Mouse (Mus musculus) spleen, postnatal 36 days (tissue): Measurements from ENCODE around the gene Rbms3.

Experiments used
- DNase-seq, 2 experiments: peaks; one replicate each; pipeline ENCODE4 v3.0.0; 2022; ENCODE audit warnings: low spot score in 2 of 2, mixed read lengths in 1 of 2

Gene Rbms3

GRCm38 (mm10) chr9:117629771-117630170, at the start of gene Rbms3:
TSS of gene Rbms3 (minus strand) at chr9:117629913.
- no peak for DNase-seq

- DNase-seq: no peak
Measured at GRCm38 (mm10) chr9:117673311-117673710, 43.6 kb upstream of the Rbms3 start.

- no peak for DNase-seq
Measured at GRCm38 (mm10) chr9:117654626-117655025, 24.9 kb upstream of the Rbms3 start.

- DNase-seq: no peak
Measured at GRCm38 (mm10) chr9:117653641-117654040, 23.9 kb upstream of the Rbms3 start.

- DNase-seq: no peak
Measured at GRCm38 (mm10) chr9:117646131-117646530, 16.4 kb upstream of the Rbms3 start.

GRCm38 (mm10) chr9:117641090-117641782, 11.5 kb upstream of the Rbms3 start:
- no peak for DNase-seq

GRCm38 (mm10) chr9:117638623-117639185, 9.0 kb upstream of the Rbms3 start:
- DNase-seq: no peak

- DNase-seq: no peak
Measured at GRCm38 (mm10) chr9:117636492-117636891, 6.8 kb upstream of the Rbms3 start.

- DNase-seq: no peak
Measured at GRCm38 (mm10) chr9:117627173-117627572, 2.5 kb downstream of the Rbms3 start.

GRCm38 (mm10) chr9:117600781-117601180, 28.9 kb downstream of the Rbms3 start:
- no peak for DNase-seq

- DNase-seq: no peak
Measured at GRCm38 (mm10) chr9:117599341-117599740, 30.4 kb downstream of the Rbms3 start.

GRCm38 (mm10) chr9:117596162-117596561, 33.6 kb downstream of the Rbms3 start:
- DNase-seq: no peak

GRCm38 (mm10) chr9:117585345-117585744, 44.4 kb downstream of the Rbms3 start:
- DNase-seq: no peak

GRCm38 (mm10) chr9:117583638-117584037, 46.1 kb downstream of the Rbms3 start:
- DNase-seq: no peak

GRCm38 (mm10) chr9:117582591-117582990, 47.1 kb downstream of the Rbms3 start:
- no peak for DNase-seq

- DNase-seq: no peak
Measured at GRCm38 (mm10) chr9:117571186-117571855, 58.4 kb downstream of the Rbms3 start.

- no peak for DNase-seq
Measured at GRCm38 (mm10) chr9:117570240-117570821, 59.4 kb downstream of the Rbms3 start.

GRCm38 (mm10) chr9:117566293-117566692, 63.4 kb downstream of the Rbms3 start:
- DNase-seq: no peak

- DNase-seq: no peak
Measured at GRCm38 (mm10) chr9:117558562-117558961, 71.2 kb downstream of the Rbms3 start.

- DNase-seq: no peak
Measured at GRCm38 (mm10) chr9:117554356-117554755, 75.4 kb downstream of the Rbms3 start.

- DNase-seq: no peak
Measured at GRCm38 (mm10) chr9:117529281-117529680, 100.4 kb downstream of the Rbms3 start.

- DNase-seq: no peak
Measured at GRCm38 (mm10) chr9:117508941-117509340, 120.8 kb downstream of the Rbms3 start.

- DNase-seq: no peak
Measured at GRCm38 (mm10) chr9:117491866-117492265, 137.8 kb downstream of the Rbms3 start.
